Mouse (Mus musculus): ENCODE results near the gene Apba2.

Apba2 gene

DNA sequence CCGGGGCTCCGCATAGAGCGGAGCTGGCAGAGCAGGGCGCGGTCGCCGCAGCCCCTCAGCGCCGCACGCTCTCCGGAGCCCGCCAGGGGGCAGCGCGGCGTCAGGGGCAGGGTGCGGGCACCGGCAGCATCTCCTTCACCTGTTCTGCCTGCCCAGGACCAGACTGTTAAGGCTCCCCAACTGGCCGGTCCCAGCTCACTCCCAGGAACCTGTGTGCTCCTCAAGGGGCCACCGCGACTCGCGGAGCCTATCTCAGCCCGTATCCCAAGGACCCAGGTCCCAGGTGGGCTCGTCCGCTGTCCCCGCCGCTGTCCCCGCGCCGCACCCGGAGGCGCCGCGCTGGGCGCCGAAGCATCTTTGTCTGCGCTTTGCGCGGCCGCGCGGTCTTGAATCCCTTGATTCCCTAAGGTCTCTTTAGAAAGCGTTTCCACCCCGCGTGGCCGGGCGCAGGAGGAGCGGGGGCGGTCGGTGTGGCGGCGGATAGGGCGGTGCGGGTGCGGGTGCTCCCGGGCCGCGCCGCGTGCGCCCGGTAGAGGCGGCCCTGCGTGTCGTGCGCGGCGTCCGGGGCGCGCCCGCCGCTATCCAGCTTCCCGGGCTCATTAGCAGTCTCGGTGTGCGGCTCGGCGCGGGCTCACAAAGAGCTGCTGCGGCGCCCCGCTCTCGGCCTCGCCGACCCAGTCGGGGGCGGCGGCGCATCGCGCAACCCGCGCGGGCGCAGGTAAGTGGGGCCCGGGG is at the start of gene Apba2:
Gene Apba2, plus strand, starts transcription at position 171 of the 735 bp plus-strand sequence.
- DNase-seq (ENCODE audit: low spot score), result no peak

DNA sequence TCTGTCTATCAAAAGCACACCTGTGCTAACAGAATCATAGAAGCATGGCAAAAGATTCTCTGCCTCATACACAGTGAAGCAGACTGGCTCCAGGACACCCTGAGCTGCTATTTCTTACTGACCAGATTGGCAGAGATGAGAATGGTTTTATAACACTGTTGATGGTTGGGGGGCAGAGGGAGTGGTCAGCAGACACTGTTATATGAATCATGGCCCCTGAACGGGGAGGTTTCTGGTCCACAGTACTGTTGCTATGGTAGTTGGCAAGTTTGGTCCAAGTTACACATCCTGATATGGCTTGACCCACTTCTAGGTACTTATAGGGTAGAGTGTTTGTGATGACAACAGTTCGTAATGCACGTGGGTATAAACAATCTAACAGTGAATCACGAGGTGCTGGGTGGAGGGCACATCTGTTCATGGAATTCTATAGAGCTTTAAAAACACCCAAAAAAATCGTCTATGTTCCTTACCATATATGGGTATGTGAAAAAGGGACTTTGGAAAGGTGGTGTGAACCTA is 49.6 kb upstream of the Apba2 start:
- no peak for DNase-seq (ENCODE audit: low spot score)

GRCm38 (mm10) chr7:64452471-64453222 is 48.9 kb upstream of the Apba2 start:
- DNase-seq (ENCODE audit: low spot score), result no peak

- no peak for DNase-seq (ENCODE audit: low spot score)
Measured at GRCm38 (mm10) chr7:64456176-64456575, 45.3 kb upstream of the Apba2 start.

GRCm38 (mm10) chr7:64456676-64457075 is 44.8 kb upstream of the Apba2 start:
- no peak for DNase-seq (ENCODE audit: low spot score)

DNA sequence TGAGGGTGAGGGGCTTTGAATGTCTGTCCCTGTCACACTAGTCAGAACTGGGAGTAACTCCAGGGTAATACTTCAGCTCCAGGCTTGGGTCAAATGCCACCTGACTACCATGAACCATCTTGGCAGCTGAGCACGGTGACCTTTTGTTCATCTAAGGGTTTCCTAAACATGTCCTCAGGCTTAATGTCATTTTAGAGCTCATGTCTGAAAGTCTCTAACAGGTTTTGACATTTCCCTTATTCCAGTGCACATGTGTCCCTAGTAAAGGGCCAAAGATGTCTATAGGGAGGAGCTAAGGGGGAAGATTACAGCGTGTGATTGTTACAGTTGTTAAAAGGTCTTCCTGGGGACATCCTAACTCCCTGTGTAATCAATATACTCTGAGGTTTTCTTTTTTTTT is 43.7 kb upstream of the Apba2 start:
- DNase-seq (ENCODE audit: low spot score), result no peak

DNA sequence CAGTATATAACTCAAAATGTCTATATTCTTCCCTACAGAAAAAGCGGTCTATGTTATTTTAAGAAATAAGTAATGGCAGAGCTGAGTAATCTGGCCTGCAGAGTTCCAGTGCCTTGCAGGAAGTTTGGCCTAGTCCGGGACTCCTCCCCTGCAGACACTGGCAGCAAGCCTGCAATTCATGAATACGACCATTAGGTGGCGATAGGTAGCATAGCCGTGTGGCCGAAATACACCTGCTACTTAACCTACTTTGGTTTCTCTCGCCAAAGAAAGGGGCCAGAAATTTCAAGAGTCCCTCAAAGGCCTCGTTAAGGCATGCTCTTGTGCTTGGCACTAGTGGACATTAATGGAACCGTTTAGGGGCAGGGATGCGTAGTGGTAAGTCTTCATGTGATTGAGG is 4.1 kb upstream of the Apba2 start:
- no peak for DNase-seq (ENCODE audit: low spot score)

DNA sequence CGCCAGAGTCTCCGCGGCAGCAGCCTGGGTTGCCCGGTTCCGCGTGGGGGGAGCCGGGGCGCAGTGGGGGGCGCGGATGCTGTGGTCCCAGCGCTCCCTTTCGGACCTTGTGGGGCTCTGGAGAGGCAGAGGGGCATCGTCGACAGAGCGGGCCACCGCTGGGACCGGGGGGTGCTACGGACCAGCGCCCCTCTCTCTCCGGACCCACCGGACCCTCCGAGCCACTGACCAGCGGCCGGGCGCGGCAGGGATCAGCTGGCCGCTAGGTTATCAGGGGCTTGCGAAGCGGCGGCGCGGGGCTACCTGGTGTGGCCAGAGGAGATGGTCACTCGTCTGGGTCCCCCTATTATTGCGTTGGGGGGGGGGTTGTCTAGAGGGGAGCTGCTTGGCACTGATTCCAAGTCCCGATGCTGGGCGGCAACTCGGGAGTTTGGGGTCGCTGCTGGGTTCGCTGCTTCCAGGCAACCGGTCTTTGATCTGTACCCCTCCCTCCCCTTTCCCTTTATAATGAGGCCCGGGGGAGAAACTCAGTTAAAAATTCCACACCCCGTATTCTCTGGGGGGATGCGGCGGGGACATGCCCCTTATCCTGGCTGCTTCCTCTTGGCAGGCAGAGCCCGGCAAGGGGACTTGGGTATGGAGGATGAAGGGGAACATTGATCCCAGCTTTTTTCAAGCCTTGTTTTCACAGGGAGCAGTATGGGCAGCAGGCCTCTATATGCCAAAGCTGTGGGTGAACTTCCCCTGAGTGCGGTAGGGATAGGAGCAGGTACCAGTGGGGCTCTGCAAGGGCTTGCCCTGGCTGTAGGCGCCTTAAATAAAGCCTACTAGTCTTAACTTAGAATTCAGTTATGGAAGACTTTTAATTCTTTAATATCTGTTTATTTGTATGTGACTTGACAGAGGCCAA is 1.0 kb downstream of the Apba2 start:
- DNase-seq (ENCODE audit: low spot score), result no peak

DNA sequence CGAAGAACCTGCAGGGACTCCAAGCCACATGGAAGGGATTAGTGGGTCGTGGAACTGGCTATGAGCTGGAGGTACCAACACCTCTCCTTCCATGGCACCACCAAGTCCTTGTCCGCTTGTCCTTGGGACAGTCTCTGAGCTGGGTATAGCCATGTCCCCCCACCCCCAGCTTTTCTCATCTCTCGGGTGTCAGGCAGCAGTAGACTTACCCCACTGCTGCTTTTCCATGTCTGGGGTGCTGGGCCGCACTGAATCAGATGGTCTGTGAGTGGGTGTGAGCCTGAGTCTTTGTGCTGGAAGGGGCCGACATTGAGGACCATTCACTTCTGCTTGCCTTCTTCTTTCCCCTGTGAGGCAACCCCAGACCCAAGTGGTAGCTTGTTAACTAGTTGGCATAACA is 2.1 kb downstream of the Apba2 start:
- no peak for DNase-seq (ENCODE audit: low spot score)

DNA sequence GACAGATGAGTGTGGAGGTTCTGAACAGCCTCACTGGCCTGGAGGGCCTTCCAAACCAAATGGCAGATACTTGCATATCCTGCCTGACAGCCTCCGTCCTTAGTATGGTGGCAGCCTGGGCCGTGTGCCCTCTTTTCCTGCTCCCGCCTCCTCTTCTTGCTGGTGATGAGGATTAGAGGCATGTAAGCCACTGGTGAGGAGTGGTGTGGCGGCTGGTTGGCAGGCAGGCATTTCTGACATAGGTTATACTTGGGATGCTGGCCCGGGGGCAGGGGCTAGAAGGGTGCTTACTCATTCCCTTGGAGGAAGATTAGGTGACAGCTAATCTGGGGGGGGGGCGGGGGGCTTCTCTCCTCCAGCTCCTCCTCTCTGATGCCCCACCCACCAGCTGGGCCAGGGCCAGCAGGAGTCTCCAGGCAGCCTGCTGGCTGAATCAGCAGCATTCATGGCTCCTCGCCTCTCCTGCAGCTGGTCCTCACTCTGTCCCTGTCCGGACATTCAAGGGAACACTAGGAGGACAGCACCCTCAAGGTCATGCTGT is 3.3 kb downstream of the Apba2 start:
- no peak for DNase-seq (ENCODE audit: low spot score)

DNA sequence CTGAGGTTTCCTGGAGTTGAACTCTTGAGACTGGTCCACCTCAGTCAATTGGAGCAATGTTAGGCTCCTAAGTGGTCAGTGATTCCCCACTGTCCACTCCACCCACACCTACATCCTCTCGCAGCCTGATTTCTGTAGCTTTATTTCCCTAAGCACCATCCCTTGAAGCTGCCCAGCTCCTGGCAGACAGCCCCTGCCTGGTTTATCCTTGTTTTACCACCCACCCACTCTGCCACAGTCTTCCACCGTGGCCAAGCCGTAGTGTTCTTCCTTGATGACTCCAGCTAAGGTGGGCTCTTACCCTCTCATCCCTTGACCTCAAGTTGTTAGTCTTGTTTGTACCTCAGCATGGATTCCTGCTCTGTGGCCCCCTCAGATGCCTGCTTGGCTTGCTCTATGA is 4.1 kb downstream of the Apba2 start:
- no peak for DNase-seq (ENCODE audit: low spot score)

- no peak for DNase-seq (ENCODE audit: low spot score)
Measured at GRCm38 (mm10) chr7:64508826-64509225, 7.3 kb downstream of the Apba2 start.

- no peak for DNase-seq (ENCODE audit: low spot score)
Measured at GRCm38 (mm10) chr7:64509911-64510310, 8.4 kb downstream of the Apba2 start.

DNA sequence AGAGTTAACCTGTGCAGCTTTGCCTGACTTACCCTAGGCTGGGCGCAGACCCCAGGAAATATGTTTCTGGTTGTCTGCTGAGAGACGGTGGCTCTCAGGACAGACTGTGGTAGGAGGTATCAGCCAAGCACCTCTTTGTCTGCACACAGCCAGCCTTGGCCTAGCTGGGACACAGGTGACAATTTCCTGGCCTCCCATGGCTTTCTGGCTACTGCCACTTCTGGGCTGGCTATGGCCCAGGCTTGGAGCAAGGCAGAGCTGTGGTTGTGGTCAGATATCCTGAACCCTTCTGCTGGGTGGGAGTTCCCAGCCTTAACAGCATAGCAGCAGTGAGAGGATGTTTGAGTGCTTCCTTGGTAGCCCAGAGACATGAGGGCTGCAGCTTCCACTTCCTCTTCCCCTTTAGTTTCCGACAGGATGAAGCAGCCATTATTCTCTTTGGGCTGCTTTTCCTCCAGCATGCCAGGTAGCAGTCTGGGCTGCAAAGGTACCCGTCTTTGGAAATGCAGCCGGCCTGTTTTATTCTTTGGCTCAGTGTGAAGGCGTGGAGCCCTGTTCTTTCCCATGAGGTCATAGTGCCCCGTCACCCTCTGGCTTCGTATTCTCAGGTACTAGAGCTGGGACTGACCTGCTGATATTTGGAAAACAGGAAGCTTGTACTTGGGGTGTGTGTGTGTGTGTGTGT is 9.2 kb downstream of the Apba2 start:
- no peak for DNase-seq (ENCODE audit: low spot score)

DNA sequence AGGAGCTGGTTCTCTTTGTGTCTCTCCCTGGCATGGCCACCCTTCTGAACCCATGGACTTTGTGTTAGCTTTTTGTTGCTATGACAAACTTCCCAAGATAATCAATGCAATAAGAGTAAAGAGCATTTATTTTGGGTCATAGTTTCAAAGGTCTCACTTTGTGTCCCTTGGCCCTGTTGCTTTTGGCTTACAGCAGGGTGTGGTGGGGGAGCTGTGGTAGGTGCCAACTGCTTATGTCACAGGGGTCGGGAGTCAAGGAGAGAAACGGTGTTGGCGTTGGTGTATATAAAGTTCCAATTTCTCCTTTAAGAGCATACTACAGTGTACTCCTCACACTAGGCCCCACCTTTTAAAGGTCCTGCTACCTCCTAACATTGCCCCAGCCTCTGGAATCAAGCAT is 12.1 kb downstream of the Apba2 start:
- no peak for DNase-seq (ENCODE audit: low spot score)

- no peak for DNase-seq (ENCODE audit: low spot score)
Measured at GRCm38 (mm10) chr7:64515280-64515679, 13.8 kb downstream of the Apba2 start.

DNA sequence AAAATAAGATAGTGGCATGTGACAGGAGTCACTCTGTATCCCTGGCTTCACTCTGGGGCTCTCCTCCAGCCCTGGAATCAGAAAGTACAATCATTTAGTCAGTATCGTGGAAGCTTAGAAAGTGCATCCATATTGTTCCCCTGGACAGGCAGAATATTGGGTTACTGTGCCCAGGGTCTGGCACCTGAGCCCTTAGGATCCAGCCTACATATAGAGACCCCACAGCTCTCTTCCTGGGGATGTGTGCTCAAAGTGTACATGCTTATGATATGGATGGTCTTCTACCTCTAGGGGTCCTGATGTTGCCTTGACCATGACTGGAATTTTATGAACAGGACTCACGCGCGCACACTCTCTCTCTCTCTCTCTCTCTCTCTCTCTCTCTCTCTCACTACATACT is 14.4 kb downstream of the Apba2 start:
- no peak for DNase-seq (ENCODE audit: low spot score)

DNA sequence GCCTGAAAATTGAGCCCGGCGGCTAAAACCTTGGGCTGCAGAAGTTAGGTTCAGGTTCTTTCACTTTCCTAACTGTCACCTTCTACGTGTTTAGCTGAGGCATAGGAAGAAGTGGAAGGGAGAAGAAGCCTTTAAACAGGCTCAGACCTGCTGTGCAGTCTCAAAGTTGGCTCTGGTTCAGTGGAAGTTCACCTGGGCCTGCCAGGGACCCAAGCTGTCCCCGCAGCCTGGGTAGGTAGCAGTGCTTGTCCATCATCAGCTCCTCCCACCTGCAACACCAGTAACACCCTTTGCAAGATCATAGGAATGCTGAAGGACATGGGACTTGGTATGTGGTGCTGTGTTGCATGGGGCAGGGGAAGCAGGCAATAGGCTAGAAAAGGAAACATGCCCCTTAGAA is 17.6 kb downstream of the Apba2 start:
- no peak for DNase-seq (ENCODE audit: low spot score)

DNA sequence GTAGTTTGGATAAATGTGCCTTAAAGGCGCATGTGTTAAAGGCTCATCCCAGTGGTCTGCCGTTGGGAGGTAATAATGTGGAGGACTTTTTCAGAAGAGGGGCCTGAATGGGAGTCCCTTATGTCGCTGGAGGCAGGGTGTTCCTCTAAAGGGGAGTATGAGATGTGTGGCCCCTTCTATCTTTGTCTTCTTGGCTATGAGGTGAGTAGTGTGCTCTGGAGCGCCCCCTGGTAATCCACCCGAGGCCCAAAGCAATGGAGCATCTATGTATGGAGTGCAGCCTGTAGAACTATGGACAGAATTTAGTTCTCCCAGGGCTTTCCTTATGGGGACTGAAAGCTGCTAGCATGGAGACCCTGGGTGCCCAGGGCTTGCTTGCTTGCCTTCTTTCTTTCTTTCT is 18.0 kb downstream of the Apba2 start:
- DNase-seq (ENCODE audit: low spot score), result no peak

DNA sequence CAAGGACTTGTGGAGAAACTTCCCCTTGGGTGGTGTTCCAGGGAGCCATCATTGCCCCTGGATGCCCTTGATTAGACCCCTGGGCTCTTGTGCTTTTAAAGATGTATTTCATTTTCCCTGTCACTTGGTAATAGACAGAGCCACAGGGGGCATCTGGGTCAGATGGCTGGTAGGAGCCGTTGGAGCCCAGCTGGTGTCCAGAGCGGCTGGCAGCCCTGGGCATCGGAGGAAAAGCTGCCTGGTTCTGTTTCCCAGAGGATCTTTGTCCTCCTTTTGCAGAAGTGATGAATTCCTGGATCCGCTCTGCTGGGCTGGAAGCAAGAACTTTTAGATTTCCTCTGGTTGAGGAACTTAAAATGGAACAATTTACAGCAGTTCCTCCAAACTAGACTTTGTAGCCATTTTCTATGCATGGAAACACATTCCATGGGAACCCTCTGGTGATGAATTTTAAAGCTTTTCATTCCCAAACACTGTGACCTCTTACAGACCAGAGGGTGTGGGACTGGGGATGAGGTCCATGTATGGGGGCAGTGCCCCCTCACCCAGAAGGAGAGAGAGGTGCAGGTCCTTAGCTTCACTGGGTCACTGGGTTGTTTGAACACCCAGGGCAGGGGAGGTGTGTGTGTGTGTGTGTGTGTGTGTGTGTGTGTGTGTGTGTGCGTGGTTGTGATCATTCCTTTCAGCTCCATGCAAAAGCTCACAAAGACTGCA is 20.3 kb downstream of the Apba2 start:
- DNase-seq (ENCODE audit: low spot score), result no peak

GRCm38 (mm10) chr7:64522409-64522730 is 20.9 kb downstream of the Apba2 start:
- DNase-seq (ENCODE audit: low spot score), result no peak
